Mouse (Mus musculus): ENCODE results near the gene Hydin.

- no peak for TF ChIP-seq CTCF (IDR thresholded peaks at IDR 0.05; ENCODE audit: borderline replicate concordance, extremely low read depth, insufficient read depth, insufficient read length)
- TF ChIP-seq POLR2A (IDR thresholded peaks at IDR 0.05; ENCODE audit: borderline replicate concordance, extremely low read depth, insufficient read depth, insufficient read length, poor library complexity, severe bottlenecking) = no peak
Observed at GRCm38 (mm10) chr8:110485234-110485633, 218.5 kb downstream of the Hydin start.

Data from brain, embryonic 14.5 days (tissue).